Mouse (Mus musculus): Measurements from ENCODE around the gene C530008M17Rik. TPM values are rescaled to one million over a fixed set of nuclear protein-coding genes. Genes with fewer than 3 reads are reported as not detected.

Gene C530008M17Rik
- polyA plus RNA-seq, 1 experiment from 2014 or later: 25.2 TPM

- Histone ChIP-seq H3K4me1 (no peaks in the 10 kb centered on the region), H3K27me3 (ENCODE audit: low read depth, poor library complexity, severe bottlenecking) (no peaks in the 10 kb centered on the region), H3K9me3 (replicated peaks) (no peaks in the 10 kb centered on the region), H3K4me3 (no peak overlapping the region), H3K27ac (no peak overlapping the region), H3K36me3 (peaks cover 15% of the 10 kb centered on the region)
- WGBS: 89% methylated on average over 6 of the region's 6 CpGs
- DNase-seq (ENCODE audit: low spot score): no peak
These were observed 76.8 kb downstream of the C530008M17Rik start for GRCm38 (mm10) chr5:76733055-76733641.

DNA sequence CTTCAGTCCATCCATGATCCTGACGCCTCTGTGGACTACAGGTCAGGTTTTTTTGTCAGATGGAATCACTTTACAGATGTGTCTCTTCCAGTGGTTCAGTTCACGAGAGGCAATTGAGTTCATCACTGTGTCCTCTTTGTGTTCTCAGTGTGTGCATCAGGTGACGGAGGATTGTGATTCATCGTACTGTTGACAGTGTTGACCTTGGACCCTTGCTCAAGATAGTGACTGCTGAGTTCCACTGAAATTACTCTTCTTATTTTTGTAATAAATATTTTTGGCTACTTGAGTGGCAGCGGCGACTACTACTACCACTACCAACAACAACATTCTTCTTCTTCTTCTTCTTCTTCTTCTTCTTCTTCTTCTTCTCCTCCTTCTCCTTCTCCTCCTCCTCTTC is 85.2 kb downstream of the C530008M17Rik start:
- Histone ChIP-seq H3K27me3 (ENCODE audit: low read depth, poor library complexity, severe bottlenecking) (no peaks in the 10 kb centered on the region), H3K4me1 (no peaks in the 10 kb centered on the region), H3K36me3 (peaks cover 49% of the 10 kb centered on the region), H3K27ac (no peak overlapping the region), H3K4me3 (no peak overlapping the region), H3K9me3 (replicated peaks) (no peaks in the 10 kb centered on the region)
- DNase-seq (ENCODE audit: low spot score): no peak
- 93% methylated on average over 6 of the region's 6 CpGs for WGBS

DNA sequence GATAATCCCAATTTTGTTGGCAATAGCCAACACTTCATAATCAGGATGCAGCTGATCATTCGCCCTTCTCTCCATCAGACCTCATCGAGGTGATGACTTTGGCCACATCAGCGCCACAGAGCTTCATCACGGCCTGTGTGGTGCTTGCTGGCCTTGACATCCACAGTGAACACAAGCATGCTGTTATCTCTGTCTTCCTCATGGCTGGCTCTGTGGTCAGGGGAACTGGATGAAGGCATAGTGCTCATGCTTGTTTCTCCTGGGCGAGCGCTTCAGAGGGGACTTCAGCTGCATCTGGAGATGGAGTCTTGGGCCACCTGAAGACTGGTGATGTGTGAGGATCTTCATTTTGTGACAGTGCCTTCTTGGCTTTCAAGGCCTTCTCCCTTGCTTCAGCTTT is 85.8 kb downstream of the C530008M17Rik start:
- 95% methylated on average over 6 of the region's 6 CpGs for WGBS
- Histone ChIP-seq H3K27ac (no peak overlapping the region), H3K4me3 (no peak overlapping the region), H3K36me3 (peaks cover 47% of the 10 kb centered on the region), H3K27me3 (ENCODE audit: low read depth, poor library complexity, severe bottlenecking) (no peaks in the 10 kb centered on the region), H3K9me3 (replicated peaks) (no peaks in the 10 kb centered on the region), H3K4me1 (no peaks in the 10 kb centered on the region)
- DNase-seq (ENCODE audit: low spot score): no peak

- Histone ChIP-seq H3K27me3 (ENCODE audit: low read depth, poor library complexity, severe bottlenecking) (no peaks in the 10 kb centered on the region), H3K4me3 (no peak overlapping the region), H3K4me1 (peaks cover 2% of the 10 kb centered on the region; the same call in 1 of the 2 replicates), H3K27ac (no peak overlapping the region), H3K9me3 (replicated peaks) (no peaks in the 10 kb centered on the region), H3K36me3 (peaks cover 36% of the 10 kb centered on the region)
- 90% methylated on average over 9 of the region's 9 CpGs for WGBS
- no peak for DNase-seq (ENCODE audit: low spot score)
These were observed 88.5 kb downstream of the C530008M17Rik start for GRCm38 (mm10) chr5:76744737-76745209.

GRCm38 (mm10) chr5:76747851-76748250 is 91.5 kb downstream of the C530008M17Rik start:
- Histone ChIP-seq H3K9me3 (replicated peaks) (no peaks in the 10 kb centered on the region), H3K4me3 (no peak overlapping the region), H3K27ac (no peak overlapping the region), H3K36me3 (peaks cover 10% of the 10 kb centered on the region), H3K4me1 (peaks cover 2% of the 10 kb centered on the region; the same call in 1 of the 2 replicates), H3K27me3 (ENCODE audit: low read depth, poor library complexity, severe bottlenecking) (no peaks in the 10 kb centered on the region)
- WGBS: 61% methylated on average over 7 of the region's 7 CpGs
- DNase-seq (ENCODE audit: low spot score): no peak

- Histone ChIP-seq H3K36me3 (no peaks in the 10 kb centered on the region; the same call in 1 of the 2 replicates), H3K27ac (no peak overlapping the region), H3K4me1 (peaks cover 2% of the 10 kb centered on the region; the same call in 1 of the 2 replicates), H3K27me3 (ENCODE audit: low read depth, poor library complexity, severe bottlenecking) (no peaks in the 10 kb centered on the region), H3K9me3 (replicated peaks) (no peaks in the 10 kb centered on the region), H3K4me3 (no peak overlapping the region)
- no peak for DNase-seq (ENCODE audit: low spot score)
- 87% methylated on average over 5 of the region's 5 CpGs for WGBS
These were observed 96.0 kb downstream of the C530008M17Rik start for GRCm38 (mm10) chr5:76752351-76752750.

DNA sequence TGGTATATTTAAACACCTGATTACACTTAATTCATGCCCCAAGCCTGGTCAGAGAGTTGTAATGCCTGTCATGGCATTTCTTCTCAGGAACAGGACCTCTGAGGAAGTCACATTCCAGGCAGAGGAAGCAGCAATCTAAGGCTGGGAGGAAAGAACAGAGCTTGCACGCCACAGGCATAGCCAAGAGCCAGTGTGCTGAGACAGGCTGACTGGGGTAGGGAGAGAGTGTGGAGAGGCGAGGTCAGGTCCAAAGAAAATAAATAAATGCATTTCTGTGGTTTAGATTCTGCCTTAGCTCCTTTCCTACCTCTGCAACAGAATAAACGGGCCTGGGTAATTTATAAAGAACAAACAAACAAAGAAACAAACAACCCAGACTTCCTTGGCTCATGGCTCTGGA is 104.0 kb downstream of the C530008M17Rik start:
- Histone ChIP-seq H3K9me3 (replicated peaks) (no peaks in the 10 kb centered on the region), H3K27me3 (ENCODE audit: low read depth, poor library complexity, severe bottlenecking) (no peaks in the 10 kb centered on the region), H3K4me1 (peaks cover 22% of the 10 kb centered on the region), H3K27ac (no peak overlapping the region), H3K4me3 (no peak overlapping the region), H3K36me3 (peaks cover 34% of the 10 kb centered on the region)
- 72% methylated on average over 3 of the region's 3 CpGs for whole genome bisulfite sequencing
- no peak for DNase-seq (ENCODE audit: low spot score)

DNA sequence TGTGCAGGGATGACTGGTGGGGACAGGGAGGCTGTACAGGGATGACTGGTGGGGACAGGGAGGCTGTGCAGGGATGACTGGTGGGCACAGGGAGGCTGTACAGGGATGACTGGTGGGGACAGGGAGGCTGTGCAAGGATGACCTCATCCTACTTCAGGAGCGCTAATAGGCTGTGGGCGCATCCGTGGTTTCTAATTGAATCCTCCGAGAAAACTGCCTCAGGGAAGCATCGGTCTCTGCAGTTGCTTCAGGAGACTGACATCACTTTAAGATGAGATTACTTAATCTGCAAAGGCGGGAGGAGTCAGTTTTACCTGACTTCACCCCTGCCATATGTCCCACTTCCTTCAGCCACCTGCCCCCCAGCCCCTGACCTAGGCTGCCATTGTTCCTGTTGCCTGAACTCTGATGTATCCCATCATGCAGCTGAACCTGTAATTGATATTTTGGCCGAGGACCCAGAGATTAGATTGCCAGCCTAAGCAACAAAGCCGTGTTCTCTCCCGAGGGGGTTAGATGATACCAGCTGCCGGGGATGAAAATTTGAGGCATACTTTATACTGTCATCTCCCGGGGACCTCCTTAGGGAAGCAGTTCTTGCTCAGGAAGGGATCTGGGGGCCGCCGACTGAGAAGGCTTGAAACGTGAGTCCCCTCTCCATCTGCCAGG is 105.9 kb downstream of the C530008M17Rik start:
- Histone ChIP-seq H3K27me3 (ENCODE audit: low read depth, poor library complexity, severe bottlenecking) (no peaks in the 10 kb centered on the region), H3K27ac (no peak overlapping the region), H3K4me1 (peaks cover 22% of the 10 kb centered on the region), H3K36me3 (peaks cover 48% of the 10 kb centered on the region), H3K9me3 (replicated peaks) (no peaks in the 10 kb centered on the region), H3K4me3 (no peak overlapping the region)
- 84% methylated on average over 14 of the region's 14 CpGs for WGBS
- DNase-seq (ENCODE audit: low spot score): no peak

DNA sequence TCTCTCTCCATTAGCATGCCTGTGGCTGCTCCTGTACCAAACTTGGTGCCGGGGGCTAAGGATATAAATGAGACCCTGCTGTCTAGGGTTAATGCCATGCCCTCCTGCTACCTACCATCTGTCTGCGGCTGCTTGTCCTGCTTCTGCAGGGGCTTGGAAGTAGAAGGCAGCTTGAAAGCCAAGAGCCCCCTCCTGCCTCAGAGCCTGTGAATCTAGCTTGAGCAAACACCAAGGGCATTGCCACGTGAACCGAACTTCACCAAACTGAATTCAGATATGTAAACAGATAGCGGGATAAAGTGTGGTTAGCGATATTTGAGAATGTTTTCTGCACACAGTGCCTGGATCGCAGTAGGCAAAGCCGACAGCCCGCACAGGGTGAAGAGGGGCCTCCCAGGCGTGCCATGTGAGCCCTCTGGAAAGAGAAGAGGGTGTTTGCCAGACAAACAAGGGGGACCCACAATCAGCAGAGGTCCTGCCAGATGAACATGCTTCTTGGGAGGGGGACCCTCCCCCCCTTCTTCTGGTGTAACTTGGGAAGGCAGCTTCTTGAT is 106.9 kb downstream of the C530008M17Rik start:
- DNase-seq (ENCODE audit: low spot score): no peak
- Histone ChIP-seq H3K4me3 (no peak overlapping the region), H3K36me3 (peaks cover 57% of the 10 kb centered on the region), H3K27me3 (ENCODE audit: low read depth, poor library complexity, severe bottlenecking) (no peaks in the 10 kb centered on the region), H3K9me3 (replicated peaks) (no peaks in the 10 kb centered on the region), H3K27ac (peak overlapping the region; percentile 10; the same call in 1 of the 2 replicates), H3K4me1 (peaks cover 22% of the 10 kb centered on the region)
- 82% methylated on average over 10 of the region's 10 CpGs for WGBS

DNA sequence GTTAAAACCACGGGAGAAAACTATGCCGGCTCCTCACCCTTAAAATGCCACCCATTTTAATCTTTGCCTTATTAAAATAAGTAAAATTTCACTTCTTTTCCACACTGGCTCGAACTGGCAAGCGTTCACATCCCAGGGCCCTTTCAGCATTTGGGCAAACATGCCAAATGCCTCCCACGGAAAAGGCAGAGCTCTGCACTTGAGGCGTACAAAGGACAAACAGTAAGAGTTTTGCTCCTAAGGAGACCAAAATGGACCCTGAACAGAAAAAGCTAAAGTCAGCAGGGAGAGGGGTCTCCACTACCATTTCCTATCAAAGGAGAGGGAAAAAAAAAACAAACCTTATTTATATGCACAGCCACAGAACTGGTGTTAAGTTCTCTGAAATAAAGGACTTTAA is 107.4 kb downstream of the C530008M17Rik start:
- H3K4me1 ChIP-seq: peaks cover 22% of the 10 kb centered on the region
- H3K36me3 ChIP-seq: peaks cover 60% of the 10 kb centered on the region
- H3K4me3 ChIP-seq: no peak overlapping the region
- DNase-seq (ENCODE audit: low spot score): no peak
- no peaks in the 10 kb centered on the region for H3K27me3 ChIP-seq (ENCODE audit: low read depth, poor library complexity, severe bottlenecking)
- no peak overlapping the region; the same call in 1 of the 2 replicates for H3K27ac ChIP-seq
- H3K9me3 ChIP-seq (replicated peaks): no peaks in the 10 kb centered on the region
- 86% methylated on average over 6 of the region's 6 CpGs for WGBS

DNA sequence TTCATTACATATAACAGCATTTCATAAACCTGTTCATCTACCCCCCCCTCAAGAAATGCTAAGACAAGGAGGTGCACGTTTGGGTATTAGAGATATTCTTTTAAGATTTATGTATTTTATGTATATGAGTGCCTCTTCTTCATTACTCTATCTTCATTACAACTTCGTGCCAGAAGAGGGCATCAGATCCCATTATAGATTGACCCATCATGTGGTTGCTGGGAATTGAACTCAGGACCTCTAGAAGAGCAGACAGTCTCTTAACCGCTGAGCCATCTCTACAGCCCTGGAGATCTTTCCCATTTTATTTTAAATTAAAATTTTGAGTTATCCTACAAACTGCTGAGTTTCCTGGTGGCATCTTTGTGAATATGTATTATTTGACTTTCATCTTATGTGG is 112.7 kb downstream of the C530008M17Rik start:
- no peak overlapping the region for H3K27ac ChIP-seq
- H3K36me3 ChIP-seq: peaks cover 48% of the 10 kb centered on the region
- no peaks in the 10 kb centered on the region for H3K4me1 ChIP-seq
- no peak overlapping the region for H3K4me3 ChIP-seq
- H3K27me3 ChIP-seq (ENCODE audit: low read depth, poor library complexity, severe bottlenecking): no peaks in the 10 kb centered on the region
- DNase-seq (ENCODE audit: low spot score): no peak
- H3K9me3 ChIP-seq (replicated peaks): no peaks in the 10 kb centered on the region
- 69% methylated on average over 3 of the region's 3 CpGs for WGBS

DNA sequence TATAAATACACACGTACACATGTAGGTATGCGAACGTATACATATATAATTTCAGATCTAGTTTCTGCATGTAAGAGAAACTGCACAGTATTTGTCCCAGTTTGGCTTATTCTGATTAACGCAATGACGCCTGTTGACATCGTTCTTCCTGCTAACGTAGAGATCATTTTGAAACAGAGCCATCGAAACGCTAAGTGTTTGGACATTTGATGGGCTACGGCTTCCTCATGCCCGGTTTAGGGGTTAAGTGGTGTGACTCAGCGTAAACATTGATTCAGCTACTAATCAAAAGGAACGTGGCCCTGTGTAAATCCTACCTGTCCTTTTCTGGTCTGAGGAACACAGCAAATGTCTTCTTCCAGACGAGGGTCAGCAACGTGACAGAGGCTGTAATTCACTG is 113.3 kb downstream of the C530008M17Rik start:
- no peak for DNase-seq (ENCODE audit: low spot score)
- WGBS: 90% methylated on average over 15 of the region's 15 CpGs
- Histone ChIP-seq H3K27me3 (ENCODE audit: low read depth, poor library complexity, severe bottlenecking) (no peaks in the 10 kb centered on the region), H3K4me1 (no peaks in the 10 kb centered on the region), H3K9me3 (replicated peaks) (no peaks in the 10 kb centered on the region), H3K27ac (no peak overlapping the region), H3K4me3 (no peak overlapping the region), H3K36me3 (peaks cover 44% of the 10 kb centered on the region)

GRCm38 (mm10) chr5:76771371-76771770 is 115.1 kb downstream of the C530008M17Rik start:
- Histone ChIP-seq H3K27me3 (ENCODE audit: low read depth, poor library complexity, severe bottlenecking) (no peaks in the 10 kb centered on the region), H3K4me3 (no peak overlapping the region), H3K9me3 (replicated peaks) (no peaks in the 10 kb centered on the region), H3K4me1 (no peaks in the 10 kb centered on the region), H3K27ac (no peak overlapping the region), H3K36me3 (peaks cover 26% of the 10 kb centered on the region)
- DNase-seq (ENCODE audit: low spot score): no peak
- WGBS: 89% methylated on average over 5 of the region's 5 CpGs
